Mouse (Mus musculus): ENCODE measurements around the gene Krt42.
"Not testable (repeated sequence)": the region's sequence is repeated elsewhere in the genome, so short reads cannot be mapped to it uniquely, and the experiment has no call there.

The Krt42 gene

GRCm38 (mm10) chr11:100269821-100270332 is at the start of gene Krt42:
Gene Krt42 (minus strand): TSS chr11:100269871.
- no peak for DNase-seq (ENCODE audit: low spot score in 2 of 2)

GRCm38 (mm10) chr11:100318529-100319451 is 49.1 kb upstream of the Krt42 start:
- DNase-seq (ENCODE audit: low spot score in 2 of 2), result no peak

GRCm38 (mm10) chr11:100317826-100318380 is 48.2 kb upstream of the Krt42 start:
- no peak for DNase-seq (ENCODE audit: low spot score in 2 of 2)

GRCm38 (mm10) chr11:100315439-100315838 is 45.8 kb upstream of the Krt42 start:
- DNase-seq (ENCODE audit: low spot score in 2 of 2), result no peak

GRCm38 (mm10) chr11:100313424-100313823 is 43.8 kb upstream of the Krt42 start:
- no peak for DNase-seq (ENCODE audit: low spot score in 2 of 2)

GRCm38 (mm10) chr11:100312096-100312679 is 42.5 kb upstream of the Krt42 start:
- DNase-seq (ENCODE audit: low spot score in 2 of 2), result no peak

GRCm38 (mm10) chr11:100311656-100312055 is 42.0 kb upstream of the Krt42 start:
- DNase-seq (ENCODE audit: low spot score in 2 of 2), result no peak

- not testable (repeated sequence) for DNase-seq (ENCODE audit: low spot score in 2 of 2)
These were observed 39.0 kb upstream of the Krt42 start for GRCm38 (mm10) chr11:100308672-100309071.

GRCm38 (mm10) chr11:100307900-100308299 is 38.2 kb upstream of the Krt42 start:
- no peak for DNase-seq (ENCODE audit: low spot score in 2 of 2)

GRCm38 (mm10) chr11:100301292-100301691 is 31.6 kb upstream of the Krt42 start:
- DNase-seq (ENCODE audit: low spot score in 2 of 2), result no peak

GRCm38 (mm10) chr11:100300293-100300692 is 30.6 kb upstream of the Krt42 start:
- DNase-seq (ENCODE audit: low spot score in 2 of 2), result peak; percentile 46 to 66

GRCm38 (mm10) chr11:100298274-100299036 is 28.8 kb upstream of the Krt42 start:
- DNase-seq (ENCODE audit: low spot score in 2 of 2), result peak; percentile 86 to 91

GRCm38 (mm10) chr11:100297801-100298200 is 28.1 kb upstream of the Krt42 start:
- DNase-seq (ENCODE audit: low spot score in 2 of 2), result no peak

- peak; percentile 76 to 91 for DNase-seq (ENCODE audit: low spot score in 2 of 2)
These were observed 25.6 kb upstream of the Krt42 start for GRCm38 (mm10) chr11:100295308-100295707.

GRCm38 (mm10) chr11:100292884-100293283 is 23.2 kb upstream of the Krt42 start:
- DNase-seq (ENCODE audit: low spot score in 2 of 2), result no peak

- no peak for DNase-seq (ENCODE audit: low spot score in 2 of 2)
These were observed 20.6 kb upstream of the Krt42 start for GRCm38 (mm10) chr11:100290235-100290634.

GRCm38 (mm10) chr11:100288942-100289341 is 19.3 kb upstream of the Krt42 start:
- DNase-seq (ENCODE audit: low spot score in 2 of 2), result no peak

- DNase-seq (ENCODE audit: low spot score in 2 of 2), result no peak
These were observed 17.4 kb upstream of the Krt42 start for GRCm38 (mm10) chr11:100287024-100287423.

GRCm38 (mm10) chr11:100284988-100285387 is 15.3 kb upstream of the Krt42 start:
- DNase-seq (ENCODE audit: low spot score in 2 of 2), result no peak

GRCm38 (mm10) chr11:100282549-100282948 is 12.9 kb upstream of the Krt42 start:
- DNase-seq (ENCODE audit: low spot score in 2 of 2), result peak; percentile 68 to 82

Measured in cerebellum, postnatal 4 days (tissue).